Mouse (Mus musculus): Measurements from ENCODE around the gene Hprt.

The Hprt gene

DNA sequence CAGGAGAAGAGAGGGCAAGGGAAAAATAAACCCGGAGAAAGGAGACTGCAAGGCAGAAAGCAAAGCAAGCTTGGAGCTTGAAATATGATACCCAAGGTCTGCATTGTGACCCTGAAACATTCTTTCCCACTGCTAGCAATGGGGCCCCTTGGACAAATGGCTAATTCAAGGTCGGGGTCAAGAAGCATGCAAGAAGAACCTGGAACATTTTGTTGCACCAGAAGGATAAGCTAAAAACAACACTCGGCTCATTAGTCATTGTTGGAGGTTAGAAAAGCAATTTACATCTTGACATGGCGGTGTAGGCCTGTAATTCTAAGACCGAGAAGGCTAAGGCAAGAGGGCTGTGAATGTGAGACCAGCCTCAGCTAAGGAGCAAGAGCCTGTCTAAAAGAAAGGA lies 51.7 kb downstream of the Hprt start:
- in situ Hi-C loops (cut with MboI; ENCODE audit: unreplicated experiment in 2 of 2): no loop called here

DNA sequence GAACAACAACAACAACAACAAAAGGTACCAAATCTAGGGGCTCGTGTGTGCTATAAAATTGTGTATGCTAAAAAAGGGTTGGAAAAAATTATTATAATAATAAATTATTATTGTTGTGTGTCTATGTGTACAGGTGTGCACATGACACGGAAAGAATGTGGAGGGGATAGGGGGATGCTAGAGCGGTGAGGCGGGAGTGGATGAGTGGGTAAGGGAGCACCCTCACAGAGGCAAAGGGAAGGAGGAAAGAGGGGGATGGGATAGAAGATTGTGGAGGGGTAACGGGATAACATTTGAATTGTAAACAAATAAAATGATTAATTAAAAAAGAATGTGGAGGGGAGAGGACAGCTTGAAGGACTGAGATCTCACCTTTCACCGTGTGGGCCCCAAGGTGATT lies 52.2 kb downstream of the Hprt start:
- in situ Hi-C loops (cut with MboI; ENCODE audit: unreplicated experiment in 2 of 2): no loop called here

DNA sequence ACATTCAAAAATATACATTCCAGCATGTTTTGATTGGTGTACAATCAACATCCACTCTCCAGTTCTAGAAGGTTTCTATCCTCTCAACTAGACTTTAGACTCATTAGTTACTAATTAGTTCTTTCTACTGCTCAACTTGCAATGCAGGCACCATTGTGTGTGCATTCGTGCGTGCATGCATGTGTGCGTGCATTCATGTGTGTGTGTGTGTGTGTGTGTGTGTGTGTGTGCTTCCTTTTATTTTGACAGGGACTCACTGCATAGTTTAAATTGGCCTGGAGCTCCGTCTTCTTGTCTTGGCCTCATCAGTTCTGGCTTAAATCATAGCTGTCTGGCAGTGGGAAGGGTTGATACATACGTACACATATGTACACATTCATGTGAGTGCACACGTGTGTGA lies 53.1 kb downstream of the Hprt start:
- in situ Hi-C loops (cut with MboI; ENCODE audit: unreplicated experiment in 2 of 2): no loop called here

DNA sequence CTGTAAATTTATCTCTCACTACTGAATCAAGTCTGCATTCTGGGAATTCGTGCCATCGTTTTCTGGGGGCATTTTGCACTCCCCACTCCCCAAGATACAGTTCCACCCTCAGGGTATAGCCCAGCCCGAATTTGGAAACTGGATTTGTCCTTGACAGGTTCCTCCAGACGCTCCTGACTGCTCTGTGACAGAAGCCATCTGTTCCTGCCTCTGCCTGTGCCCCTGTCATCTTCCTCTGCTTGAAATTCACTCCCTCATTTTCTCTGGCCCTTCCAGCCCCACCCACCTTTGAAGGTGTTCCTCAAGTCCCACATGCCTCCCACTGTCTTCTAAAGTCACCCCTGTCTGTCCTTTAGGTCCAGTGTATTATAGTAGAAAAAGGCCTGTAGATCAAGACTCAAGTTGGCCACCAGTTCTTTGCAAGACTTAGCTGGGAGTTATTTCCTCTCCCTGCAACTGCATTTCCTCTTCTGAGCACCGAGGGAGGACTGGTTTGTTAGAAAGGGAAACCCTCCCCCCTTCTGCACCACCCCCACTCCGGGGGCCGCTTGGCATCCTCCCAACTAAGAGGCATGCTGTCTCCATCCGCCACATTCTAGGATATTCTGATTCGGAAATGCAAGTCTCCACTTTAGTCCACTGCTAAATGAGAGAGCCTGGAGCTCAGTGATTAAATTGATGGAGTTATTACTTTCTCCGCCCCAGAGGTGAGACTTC lies 57.4 kb downstream of the Hprt start:
- in situ Hi-C loops (cut with MboI; ENCODE audit: unreplicated experiment in 2 of 2): no loop called here

DNA sequence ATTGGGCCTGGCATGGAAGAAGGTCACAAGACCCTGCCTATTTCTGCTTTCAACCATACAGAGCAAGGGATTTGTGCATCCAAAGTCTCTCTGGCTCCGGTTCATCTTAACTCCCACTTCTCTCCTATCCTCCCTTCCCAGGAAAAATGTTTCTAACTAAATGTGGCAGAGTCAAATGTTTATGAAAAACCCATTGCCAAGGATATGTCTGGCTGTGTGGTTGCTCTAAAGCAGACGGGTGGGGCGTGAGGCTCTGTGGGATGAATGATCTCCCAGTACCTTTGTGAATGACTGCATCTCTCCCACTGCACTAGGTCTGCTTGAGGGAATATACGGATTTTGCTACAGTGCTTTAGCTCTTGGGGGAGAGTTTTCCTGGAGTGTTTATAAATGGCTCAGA lies 58.1 kb downstream of the Hprt start:
- in situ Hi-C loops (cut with MboI; ENCODE audit: unreplicated experiment in 2 of 2): no loop called here

DNA sequence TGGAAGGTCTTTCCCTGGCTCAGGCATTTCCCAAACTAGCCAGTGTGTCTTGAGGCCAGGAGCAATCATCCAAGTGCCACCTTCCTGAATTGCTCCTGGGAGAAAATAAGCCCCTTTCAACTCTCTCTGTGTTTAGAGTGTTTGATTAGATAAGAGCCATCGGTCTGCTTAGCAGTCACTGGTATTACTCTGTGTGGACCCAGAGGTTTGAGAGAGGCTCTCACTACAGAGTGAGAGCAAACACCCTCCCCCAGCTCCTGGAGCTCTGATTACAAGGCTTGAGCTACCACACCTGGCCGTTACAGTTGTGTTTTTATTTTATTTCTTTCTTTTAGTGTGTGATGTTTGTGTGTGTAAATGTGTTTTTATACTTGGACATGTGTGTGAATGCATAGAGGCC lies 59.0 kb downstream of the Hprt start:
- in situ Hi-C loops (cut with MboI; ENCODE audit: unreplicated experiment in 2 of 2): no loop called here

DNA sequence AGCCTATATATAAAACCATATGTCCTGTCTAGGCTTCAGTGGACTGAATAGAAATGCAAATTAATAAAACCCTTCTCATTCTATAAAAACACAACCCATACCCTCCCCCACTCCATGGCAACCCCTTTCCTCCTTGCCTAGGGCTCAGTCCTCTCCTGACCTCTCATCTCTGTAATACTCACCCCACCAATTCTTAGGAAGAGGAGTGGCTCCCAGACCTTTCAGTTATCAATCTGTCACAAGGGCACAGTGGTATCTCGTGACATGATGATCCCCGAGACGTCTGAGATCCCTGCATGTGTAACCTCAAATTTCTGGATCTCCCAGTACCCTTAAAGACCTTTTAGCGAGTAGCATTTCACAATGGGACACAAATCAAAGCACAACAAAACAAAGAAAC lies 61.3 kb downstream of the Hprt start:
- in situ Hi-C loops (cut with MboI; ENCODE audit: unreplicated experiment in 2 of 2): no loop called here

DNA sequence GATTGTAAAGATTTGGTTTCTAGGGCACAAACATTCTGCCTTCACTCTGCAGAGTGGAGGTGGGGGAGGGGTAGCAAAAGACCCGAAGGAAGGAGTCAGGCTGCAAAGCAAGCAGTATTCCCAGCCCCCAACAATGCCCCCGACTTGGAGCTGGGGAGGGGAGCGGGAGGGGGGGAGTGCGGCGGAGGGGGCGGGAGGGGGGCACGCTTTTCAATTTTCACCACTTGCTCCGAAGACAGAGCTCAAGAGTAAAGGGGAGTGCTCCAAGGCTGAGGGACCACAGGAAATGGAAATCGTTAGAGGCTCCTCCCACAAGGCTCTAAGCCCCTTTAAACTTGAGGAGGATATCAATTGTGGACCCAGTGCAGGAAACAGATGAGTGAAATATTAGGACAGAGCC lies 62.4 kb downstream of the Hprt start:
- in situ Hi-C loops (cut with MboI; ENCODE audit: unreplicated experiment in 2 of 2): no loop called here

DNA sequence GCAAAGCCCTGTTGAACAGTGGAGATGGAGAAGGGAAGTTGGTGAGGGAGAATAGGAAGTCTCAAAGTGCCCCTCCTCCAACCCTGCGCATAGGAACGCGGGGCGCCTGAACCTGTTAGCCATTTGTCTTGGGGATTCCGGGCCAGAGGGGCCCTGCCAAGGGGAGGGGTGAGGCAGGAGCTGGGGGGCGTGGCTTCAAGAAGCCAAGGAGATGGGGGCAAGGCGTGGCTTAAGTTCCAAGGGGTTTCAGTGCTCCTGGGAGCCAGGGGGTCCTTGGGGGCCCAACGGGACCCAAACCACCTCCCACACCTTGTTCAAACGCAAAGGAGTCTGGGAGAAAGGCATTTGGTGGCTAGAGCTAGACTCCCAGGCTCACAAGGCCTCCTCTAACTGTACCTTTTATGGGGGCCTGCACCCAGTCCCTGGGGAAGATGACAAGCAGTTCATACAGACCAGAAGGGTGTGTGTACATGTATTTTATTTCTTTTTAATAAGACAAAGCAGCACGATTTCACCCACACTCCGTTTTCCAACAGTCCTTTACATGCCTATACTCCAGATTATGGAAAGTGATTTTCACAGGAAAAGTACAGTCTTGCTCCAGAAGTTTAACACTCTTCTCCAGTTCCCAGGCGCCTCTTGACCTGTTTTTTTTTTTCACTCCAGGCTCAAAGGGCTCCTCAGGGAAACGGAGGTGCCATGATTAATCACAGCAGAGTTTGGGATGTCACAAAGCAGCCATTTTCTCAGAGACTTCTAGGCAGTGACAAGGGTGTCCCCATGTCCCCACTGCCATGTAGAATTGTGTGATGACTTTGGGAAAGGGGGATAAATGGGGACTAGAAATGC lies 64.9 kb downstream of the Hprt start:
- in situ Hi-C loops (cut with MboI; ENCODE audit: unreplicated experiment in 2 of 2): no loop called here

DNA sequence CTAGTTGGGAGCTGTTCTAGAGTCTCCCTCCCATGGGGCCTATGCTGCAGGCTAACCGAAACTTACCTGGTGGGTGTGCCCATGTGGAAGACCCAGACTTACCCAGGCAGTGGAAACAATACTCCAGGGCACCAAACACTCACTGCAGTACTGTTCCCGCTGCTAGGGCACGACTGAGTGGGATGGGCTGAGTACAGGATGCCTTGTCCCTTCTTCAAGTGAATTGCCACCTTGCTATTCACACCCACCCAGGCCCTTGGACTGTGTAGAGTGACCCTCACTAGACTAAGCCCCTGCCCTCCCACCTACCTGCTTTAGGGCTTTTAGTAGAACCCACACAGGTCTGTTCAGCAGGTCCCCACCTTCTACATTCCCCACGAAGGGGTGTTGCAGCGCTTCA lies 65.9 kb downstream of the Hprt start:
- in situ Hi-C loops (cut with MboI; ENCODE audit: unreplicated experiment in 2 of 2): no loop called here

DNA sequence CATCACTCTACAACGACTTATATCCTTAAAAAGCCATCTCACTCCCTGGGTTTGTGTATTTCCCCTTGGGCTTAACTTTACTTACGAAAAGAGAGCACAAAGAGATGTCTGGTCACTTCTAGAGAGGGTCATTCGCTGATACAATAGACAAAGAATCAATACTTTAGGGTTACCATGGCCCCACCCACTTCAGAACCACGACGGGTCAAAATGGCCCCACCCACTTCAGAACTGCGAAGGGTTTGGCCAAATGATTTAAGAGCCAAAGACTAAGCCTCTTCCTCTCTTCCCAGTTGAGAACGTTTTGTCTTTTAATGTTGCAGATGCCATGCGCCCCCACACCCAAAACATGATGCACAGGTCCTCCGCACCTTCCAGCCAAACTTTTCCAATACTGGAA lies 67.8 kb downstream of the Hprt start:
- in situ Hi-C loops (cut with MboI; ENCODE audit: unreplicated experiment in 2 of 2): no loop called here

DNA sequence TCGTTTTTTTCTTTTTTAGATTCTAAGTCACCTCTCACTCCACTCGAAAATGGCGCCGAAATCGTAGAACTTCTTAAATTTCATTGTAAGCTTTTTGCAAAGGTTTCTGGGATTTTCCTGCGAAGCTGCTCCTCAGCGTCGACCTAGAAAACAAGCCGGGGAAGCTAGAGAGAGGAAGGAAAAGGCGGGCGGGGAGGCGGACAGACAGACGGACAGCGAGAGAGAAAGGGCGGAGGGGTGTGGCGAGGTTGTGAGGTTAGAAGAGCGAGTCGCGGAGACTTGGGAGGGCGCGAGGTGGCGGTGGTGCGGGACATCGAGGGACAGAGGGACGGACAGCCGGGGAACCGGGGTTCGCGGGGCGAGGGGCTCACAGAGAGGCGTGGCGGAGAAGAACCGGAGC lies 68.7 kb downstream of the Hprt start:
- in situ Hi-C loops (cut with MboI; ENCODE audit: unreplicated experiment in 2 of 2): no loop called here

DNA sequence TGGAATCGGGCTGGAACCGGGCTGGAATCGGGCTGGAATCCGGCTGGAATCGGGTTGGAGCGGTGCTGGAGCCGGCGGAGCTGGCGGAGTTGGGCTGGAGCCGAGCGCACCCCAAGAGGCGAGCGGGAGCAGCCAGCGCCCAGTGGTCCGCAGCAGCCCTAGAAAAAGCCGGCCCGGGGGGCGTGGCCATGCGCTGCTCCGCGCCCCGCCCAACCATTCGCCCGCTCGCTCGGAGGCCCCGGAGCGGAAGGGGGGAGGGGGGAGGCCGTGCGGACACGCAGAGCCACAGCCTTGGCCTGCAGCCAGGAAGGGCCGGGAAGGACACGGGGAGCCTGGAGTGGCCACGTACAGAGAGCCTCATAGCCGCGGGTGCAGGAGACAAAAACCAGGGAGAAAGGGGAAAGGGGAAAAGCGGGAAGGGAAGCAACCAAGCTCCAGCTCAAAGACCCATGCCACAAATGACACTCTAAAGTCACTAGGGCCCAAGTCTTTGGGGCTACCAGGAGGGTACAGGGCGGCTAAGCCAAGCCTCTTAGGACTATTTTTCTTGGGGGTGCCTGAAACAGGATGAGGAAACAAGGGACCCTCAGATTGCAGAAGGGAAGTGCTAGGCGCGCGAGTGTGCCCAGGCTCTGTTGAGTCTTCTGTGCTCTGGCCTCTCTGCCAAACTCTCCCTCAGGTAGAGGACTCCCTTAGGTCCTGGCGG lies 69.3 kb downstream of the Hprt start:
- in situ Hi-C loops (cut with MboI; ENCODE audit: unreplicated experiment in 2 of 2): no loop called here

DNA sequence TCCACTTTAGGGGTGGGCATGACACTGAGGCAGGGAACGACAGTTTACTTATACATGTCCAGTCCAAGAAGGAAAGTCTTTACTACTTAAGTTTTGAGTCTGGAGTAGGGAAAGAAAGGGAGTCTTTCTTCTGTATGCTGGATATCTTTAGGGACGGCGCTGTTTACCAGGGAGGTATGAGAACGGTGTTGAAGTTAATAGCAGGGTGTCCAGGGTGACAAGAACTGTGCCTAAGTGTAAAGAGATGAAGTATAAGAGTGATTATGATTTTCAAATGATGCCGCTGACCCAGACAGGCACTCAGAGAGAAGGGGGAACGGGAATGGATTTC lies 69.8 kb downstream of the Hprt start:
- in situ Hi-C loops (cut with MboI; ENCODE audit: unreplicated experiment in 2 of 2): no loop called here

DNA sequence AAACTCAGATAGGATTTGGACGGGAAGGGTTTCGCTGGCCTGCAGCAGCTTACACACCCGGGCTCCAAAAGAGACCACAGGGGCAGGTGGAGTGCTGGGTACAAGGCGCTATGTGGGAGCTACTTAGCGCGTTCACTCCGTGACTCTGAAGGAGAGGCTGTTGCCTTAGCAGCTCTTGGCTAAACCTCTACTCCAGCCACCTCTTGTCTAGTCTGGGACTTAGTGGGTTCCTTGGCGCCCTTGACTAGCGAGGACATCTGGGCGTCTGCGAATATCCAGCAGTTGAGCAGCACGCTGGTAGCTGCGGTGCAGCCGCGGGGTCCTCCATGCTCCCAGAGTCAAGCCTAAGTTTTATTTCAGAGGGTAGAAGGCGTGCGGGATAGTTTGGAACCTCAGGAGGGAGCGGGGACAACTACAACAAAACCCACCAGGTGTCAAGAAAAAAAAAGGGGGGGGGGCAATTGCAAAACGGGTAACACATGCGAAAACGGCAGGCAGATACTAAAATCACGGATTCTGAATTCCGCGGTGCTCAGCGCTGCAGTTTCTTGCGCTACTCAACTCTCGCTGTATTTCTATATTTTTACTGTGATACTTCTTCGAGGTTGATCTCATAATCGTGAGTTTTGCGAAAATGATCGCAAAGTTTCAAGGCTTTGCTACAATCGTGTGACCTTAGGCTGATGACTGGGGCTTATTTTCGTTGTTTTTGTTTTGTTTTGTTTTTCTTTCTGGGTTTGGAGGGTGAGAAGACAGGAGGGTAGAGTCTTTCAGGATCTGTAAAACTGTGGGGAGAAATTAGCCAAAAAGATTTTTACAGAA lies 70.7 kb downstream of the Hprt start:
- in situ Hi-C loops (cut with MboI; ENCODE audit: unreplicated experiment in 2 of 2): no loop called here

DNA sequence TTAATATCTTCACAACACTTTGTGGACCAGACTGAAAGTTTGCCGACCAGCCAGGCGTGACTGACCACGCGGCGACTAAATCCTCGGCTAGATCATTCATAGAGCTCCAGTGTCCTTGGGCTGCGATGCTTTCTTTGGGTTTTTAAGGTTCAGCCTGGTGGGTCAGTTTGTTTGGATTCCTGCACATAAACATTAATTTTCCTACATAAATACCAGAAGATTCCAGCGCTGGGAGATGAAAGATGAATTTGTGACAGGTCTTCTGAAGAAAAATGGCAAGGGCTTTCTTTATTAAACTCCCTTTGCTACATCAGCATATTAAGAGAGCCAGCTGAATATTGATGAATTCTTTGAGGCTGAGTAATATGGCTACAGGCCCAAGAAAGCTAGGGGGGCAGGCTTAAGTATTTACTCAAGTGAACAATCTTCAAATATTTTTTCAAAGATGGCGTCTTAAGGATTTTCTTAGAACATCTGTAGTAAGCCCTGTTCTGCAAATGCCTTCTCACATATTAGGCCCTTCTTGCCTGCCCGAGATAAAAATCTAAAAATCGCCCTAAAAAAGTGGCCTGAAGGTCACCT lies 71.6 kb downstream of the Hprt start:
- in situ Hi-C loops (cut with MboI; ENCODE audit: unreplicated experiment in 2 of 2): no loop called here

DNA sequence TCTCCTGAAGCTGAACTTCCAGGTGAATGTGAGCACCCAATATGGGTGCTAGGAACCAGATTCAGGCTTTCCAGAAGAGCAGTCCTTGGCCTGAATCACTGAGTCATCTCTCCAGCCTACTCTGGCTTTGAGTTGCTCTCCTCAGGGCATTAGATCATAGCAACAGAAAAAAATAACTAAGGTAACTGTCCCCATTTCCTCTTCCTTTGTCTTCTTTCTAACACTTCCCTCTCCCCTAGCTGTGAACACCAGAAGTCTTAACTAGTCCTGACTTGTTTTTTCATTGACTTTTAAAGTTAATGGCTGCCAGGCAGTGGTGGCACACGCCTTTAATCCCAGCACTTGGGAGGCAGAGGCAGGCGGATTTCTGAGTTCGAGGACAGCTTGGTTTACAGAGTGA lies 76.5 kb downstream of the Hprt start:
- in situ Hi-C loops (cut with MboI; ENCODE audit: unreplicated experiment in 2 of 2): no loop called here

Measured in v-Abl transformed pro-B cells (cell line).